Mouse (Mus musculus) CD8-positive naive resting alpha-beta T cell, adult 2 months (primary cell): ENCODE results near the gene 2410141K09Rik.
"Not testable (repeated sequence)": the region's sequence is repeated elsewhere in the genome, so short reads cannot be mapped to it uniquely, and the experiment has no call there.

Source experiments
- DNase-seq, 2 experiments: peaks; one replicate each; pipeline ENCODE4 v3.0.0; 2022; ENCODE audit warnings: low read depth in 2 of 2, low spot score in 2 of 2

2410141K09Rik gene

DNA sequence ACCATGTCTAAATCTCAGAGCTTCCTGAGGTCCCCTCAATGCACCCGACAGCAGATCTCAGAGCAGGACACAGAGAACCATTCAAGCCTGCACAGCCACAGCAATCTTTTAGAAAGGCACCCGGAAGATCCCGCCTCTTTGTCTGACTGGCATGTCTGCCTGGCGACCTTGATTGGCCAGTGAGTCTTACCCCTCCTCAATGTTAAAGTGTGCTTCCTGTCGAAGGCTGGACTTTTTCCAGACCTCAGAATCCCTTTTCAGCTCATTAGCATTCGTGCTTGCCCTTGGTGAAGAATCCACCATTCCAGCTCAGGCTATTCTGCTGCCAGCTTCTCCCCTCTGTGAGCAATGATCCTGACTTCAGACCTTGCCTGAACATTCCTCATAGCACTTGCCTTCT lies at the start of gene 2410141K09Rik:
TSS of gene 2410141K09Rik (minus strand) at position 101 of the 400 bp plus-strand sequence.
- DNase-seq: not testable (repeated sequence)

DNA sequence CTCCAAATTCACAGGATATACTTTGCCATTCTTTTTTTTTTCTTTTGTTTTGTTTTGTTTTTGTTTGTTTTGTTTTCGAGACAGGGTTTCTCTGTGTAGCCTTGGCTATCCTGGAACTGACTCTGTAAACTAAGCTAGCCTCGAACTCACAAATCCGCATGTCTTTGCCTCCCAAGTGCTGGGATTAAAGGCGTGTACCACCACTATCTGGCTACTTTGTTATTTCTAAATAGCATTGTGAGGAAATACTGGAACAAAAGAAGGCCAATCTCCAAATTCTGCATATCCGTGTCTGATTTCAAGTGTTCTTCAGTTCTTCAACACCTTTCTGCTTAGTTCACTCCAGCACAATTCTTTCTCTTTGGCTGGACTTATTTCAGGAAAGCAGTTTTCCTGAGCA lies 14.1 kb downstream of the 2410141K09Rik start:
- DNase-seq: not testable (repeated sequence)

DNA sequence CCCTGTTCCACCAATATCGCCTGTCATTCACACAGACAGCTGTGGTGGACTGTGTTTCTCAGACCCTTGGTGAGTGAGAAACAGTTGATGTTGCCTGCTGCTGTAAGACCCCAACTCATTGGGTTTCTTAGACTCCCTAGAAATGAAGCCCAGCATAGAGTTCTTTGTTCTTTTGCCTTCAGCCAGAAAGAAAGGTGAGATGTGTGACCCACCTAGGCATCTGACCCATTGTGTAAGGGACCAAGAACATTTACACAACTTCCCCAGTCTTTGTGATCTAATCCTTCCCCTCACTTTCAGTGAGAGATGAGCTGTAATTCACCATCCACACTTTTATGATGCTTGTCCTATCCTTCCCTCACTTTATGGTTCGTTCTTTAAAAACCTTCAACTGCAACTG lies 26.0 kb downstream of the 2410141K09Rik start:
- not testable (repeated sequence) for DNase-seq
